Mouse (Mus musculus) gastrocnemius, postnatal 4 days (tissue): ENCODE data around the gene Kat6b. TPM values are rescaled to one million over a fixed set of nuclear protein-coding genes. Genes with fewer than 3 reads are reported as not detected.

Source experiments
- DNase-seq, 2 experiments: peaks; one replicate each; pipeline ENCODE4 v3.0.0; 2021 to 2022; ENCODE audit warnings: low spot score in 2 of 2, mixed read lengths in 2 of 2
- total RNA-seq, 2 experiments: library from RNA; stranded (reverse); gene quantifications; 2 replicates each; pipeline ENCODE4 v1.2.3; 2021

Kat6b gene
- total RNA-seq, 2 experiments from 2014 or later = 40.7 to 42.3 TPM

GRCm38 (mm10) chr14:21522312-21522978, 41.2 kb downstream of the Kat6b start:
- no peak for DNase-seq

GRCm38 (mm10) chr14:21523234-21523633, 42.0 kb downstream of the Kat6b start:
- DNase-seq = no peak

DNA sequence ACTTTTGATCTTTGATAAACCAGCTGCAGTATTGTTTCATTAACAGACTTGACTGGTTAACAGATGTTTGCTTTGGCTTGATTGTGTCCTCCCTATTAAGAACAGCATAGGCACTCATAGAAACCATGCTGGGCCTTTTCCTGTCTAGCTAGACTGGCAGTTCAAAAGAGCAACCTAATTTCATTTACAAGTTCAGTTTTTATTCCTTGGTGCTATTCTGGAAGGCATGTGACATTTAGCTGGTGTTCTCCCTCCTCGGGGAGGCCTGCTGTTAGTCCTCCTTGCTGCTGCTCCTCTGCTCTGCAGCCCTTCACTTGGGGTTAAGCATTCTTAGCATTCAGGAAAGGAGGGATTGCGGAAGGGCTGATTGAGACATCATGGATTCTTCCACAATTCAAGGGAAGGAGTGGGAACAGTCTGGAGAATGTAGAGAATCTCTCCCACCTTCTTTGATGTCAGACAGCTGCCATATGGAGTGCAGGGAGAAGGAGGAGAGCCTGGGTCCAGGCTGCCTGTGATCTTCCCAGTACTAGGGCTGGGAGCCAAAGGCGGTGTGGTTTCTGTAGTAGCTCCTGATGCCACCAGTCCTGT, 42.7 kb downstream of the Kat6b start:
- DNase-seq = no peak

DNA sequence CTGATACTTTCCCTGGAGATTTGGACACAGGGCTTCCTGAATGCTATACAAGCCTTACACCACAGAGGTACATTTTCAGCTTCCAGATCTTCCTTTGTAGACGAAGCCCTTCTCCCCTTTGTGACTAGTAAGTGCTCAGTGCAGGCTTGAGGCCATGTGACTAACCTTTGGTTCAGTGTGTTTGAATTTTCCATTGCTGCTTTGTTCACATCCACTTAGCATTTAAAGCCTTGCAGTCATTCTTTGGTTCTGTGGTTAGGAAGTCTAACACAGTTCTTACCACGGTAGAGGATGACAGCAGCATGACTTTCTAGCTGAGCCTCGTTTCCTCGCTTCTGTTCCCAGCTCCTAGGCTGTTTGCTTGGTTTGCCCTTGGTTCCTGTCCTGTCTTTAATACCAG, 44.4 kb downstream of the Kat6b start:
- DNase-seq = no peak

DNA sequence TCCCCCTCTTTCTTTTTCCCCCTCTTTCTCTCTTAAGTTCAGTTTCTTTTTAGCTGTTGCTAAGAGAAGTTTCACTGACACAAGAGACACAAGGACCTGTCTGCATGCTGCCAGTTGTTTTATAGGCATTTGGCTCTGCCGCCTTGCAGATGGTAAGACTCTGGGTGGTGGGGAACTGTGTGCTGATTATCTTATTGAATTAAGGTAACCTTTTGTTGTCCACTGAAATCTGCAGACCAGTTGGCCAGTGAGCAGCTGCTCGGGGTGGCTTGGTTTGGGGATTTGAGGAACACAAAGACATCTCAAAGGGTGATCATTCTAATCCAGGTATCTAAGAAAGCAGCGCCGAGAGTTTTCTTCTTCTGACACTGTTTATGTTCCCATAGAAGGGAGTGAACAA, 52.3 kb downstream of the Kat6b start:
- no peak for DNase-seq

DNA sequence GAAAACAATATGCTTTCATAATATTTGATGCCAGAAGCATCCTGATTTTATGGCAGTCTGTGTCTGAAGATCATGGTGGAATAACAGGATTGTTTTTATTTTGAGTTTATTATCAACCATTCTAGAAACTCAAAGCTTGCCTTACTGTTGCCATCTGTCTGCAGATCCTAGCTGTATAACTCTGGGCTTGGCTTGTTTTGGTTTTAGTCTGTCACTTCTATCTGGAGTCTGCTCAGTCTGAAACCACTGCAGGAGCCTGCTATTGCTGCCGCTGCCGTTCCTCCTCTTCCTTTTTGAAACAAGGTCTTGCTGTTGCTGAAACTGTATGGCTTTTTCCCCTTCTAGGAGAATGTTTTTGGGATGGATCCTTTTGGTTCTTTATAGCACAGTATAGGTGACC, 52.8 kb downstream of the Kat6b start:
- no peak for DNase-seq

DNA sequence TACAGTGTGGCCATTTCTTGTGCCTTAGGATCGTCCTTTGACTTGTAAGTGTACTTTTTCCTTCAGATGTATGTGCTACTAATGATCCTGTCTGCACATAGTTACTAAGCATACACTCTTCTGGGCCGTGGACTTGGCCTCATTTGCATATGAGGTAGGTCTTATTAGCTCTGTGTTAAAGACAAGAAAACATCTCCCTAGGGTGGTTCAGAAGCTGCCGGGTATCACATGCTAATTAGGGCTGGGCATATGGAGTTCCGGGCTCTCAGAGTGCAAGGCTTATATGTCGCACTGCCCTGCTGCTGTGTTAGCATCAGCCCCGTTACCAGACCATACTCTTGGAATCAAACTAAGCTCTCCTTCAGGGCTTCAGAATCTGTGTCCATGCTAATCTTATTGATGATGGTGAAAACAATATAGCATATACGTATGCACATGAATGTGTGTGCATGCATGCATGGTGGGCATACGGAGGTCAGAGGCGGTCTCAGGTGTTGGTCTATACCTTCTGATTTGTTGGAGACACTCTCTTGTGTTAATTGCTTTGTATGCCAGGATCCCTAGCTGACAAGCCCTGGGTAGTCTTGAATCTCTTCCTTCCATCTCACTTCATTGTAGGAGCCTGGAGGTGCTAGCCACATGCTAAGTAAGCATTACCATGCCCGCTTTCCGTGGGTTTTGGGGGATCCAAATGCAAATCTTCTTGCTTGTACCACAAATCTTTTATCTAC, 53.5 kb downstream of the Kat6b start:
- DNase-seq = no peak

DNA sequence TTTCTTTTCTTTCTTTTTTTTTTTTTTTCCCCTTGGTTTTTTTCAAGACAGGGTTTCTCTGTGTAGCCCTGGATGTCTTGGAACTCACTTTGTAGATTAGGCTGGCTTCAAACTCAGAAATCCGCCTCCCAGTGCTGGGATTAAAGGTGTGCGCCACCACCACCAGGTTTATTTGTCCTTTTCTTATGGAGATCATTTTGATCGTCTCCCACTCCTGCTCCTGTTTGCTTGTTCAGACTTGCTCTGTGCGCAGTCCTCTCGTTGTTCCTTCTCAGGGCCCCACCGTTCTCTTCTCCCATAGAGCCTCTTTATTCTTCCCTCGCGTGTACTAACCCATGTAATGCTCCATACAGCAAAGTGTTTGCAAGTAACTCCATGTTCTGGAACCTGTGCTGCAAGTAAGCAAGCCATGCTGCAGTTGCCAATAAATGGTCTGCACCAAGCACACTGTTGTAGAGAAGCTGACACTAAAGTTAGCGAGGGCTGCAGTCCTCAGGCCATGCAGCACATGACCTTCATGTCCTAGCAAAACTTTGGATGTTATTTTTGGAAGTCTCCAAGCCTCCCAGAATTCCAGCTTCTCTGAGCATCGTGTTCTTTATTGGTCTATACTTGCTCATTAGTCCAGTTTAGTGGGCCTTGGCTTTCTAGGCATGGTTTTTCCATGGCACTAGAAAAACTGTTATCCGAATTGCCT, 55.4 kb downstream of the Kat6b start:
- no peak for DNase-seq

DNA sequence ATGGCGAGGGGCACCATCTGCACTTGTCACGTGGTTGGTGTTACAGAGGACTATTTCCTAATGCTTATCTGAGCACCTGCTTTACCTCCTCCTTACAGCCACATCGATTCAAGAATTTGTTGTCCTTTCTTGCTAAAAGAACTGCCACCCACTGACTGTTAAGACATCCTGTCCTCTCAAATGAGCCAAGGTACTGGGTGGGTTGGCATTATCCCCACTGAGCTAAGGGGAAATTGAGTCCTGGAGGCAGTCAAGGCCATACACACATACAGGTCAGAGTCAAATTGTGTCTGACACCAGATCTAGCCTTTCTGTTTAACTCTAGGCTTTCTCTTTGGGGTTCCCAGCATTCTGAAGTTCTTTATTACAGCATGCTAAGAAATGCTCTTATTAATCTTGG, 56.6 kb downstream of the Kat6b start:
- DNase-seq = no peak

GRCm38 (mm10) chr14:21539731-21540130, 58.5 kb downstream of the Kat6b start:
- no peak for DNase-seq

- no peak for DNase-seq
These were observed 59.1 kb downstream of the Kat6b start for GRCm38 (mm10) chr14:21540361-21540760.

DNA sequence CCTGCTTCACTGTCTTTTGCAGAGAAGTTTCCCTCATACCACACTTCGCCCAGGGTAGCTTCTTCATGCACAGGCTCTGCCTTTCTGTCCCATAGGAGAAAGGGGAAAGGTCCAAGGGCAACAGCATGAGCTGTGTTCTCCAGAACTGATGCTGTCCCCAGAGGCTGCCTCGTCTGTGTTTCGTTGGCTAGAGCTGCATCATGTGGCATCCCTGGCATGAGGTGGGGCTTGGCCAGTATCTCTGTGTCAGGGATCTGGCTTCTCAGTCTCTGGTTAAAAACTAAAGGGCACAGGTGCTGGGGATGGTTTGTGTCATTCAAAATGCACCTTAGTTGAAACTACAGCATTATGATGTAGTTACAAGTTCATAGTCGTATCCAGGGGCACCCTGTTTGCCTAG, 64.3 kb downstream of the Kat6b start:
- no peak for DNase-seq

- DNase-seq = no peak
These were observed 65.1 kb downstream of the Kat6b start for GRCm38 (mm10) chr14:21546351-21546750.

GRCm38 (mm10) chr14:21547297-21547696, 66.1 kb downstream of the Kat6b start:
- no peak for DNase-seq

DNA sequence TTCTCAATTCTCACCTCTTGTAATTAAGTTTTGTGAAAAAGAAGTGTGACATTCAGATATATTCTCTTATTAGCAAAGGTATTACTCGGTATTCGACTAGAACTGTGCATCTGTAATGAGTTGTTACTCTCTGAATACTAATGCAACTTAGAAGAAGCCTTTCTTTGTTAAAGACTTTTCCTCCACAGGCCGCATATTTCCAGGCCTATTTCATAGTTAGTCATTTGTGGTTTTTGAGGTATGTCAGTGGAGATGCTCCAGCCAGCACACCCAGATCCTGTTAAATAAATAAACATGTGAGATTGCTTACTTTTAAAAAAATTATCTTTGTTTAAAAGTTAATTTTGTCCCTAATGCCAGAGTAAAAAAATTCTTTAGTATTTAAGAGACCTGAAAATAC, 66.7 kb downstream of the Kat6b start:
- no peak for DNase-seq

GRCm38 (mm10) chr14:21548952-21549607, 67.8 kb downstream of the Kat6b start:
- no peak for DNase-seq

- DNase-seq = no peak
These were observed 68.4 kb downstream of the Kat6b start for GRCm38 (mm10) chr14:21549608-21550115.

DNA sequence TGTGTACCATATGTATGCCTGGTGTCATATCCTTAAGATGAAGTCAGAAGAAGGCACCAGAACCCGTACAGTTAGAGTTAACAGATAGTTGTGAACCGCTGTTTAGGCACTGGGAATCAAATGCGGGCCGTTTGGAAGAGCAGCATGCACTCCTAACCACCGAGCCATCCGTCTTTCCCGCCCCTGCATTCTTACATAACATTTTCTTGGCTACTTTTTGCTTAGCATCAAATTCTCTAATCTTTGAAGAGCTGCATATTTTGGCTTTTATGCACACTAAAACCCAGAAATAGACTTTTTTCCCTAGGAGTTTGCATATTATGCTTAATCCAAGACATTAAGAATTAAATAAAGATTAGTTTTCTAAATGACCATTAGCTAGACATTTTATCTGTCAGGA, 69.3 kb downstream of the Kat6b start:
- DNase-seq = no peak

DNA sequence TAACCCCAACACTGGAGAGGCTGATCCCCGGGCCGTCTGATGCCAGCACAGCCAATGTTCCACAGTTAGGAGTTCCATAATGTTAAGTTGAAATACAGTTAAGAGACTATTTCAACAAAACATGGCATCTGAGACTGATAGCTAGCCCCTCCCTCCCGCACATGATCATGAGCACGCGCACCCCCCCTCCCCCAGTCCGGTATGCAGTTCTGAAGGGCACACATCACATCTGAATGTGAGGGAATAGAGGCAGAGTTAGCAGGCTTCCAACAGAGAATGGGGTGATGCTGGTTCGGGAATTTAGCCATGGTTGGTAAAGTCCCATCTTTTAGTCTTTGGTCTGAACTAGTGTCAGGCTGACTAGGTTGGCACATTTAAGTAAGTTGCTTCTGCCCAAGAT, 70.4 kb downstream of the Kat6b start:
- DNase-seq = no peak

GRCm38 (mm10) chr14:21552958-21553357, 71.7 kb downstream of the Kat6b start:
- no peak for DNase-seq

DNA sequence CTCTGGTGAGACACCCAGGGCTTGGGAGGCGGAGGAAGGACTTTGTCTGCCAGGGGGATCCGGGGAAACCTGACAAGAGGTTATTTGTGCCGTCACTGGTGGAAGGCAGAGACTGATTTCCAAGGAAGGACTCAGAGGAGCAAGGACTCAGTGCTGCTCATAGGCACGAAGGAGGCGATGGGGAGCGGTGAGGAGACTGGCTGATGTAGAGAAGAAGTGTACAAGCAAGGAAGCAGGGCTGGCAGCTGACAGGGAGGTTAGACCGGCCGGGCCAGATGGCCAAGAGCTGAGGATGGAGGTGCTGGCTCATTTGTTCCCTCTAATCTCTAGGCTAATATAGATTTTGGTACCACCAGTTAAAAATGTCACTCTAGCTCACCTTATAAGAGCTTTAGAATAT, 72.8 kb downstream of the Kat6b start:
- DNase-seq = no peak
